ENCODE assay signal across 8 mouse cellular contexts in genomic region chr11:36000585-36001281, GRCm38 (mm10). TPM values are rescaled to one million over a fixed set of nuclear protein-coding genes. Genes with fewer than 3 reads are reported as not detected.
A peak's percentile ranks its signal among the peaks of the same experiment; 100 is the strongest.
DNase-seq lines count a peak whose midpoint lies in the region; ATAC-seq and TF ChIP-seq lines count a peak whose summit lies in the region.

No protein-coding gene starts in this region.

- no peak overlapping the region for H3K27ac ChIP-seq in heart, embryonic 12.5 days (ENCODE audit: poor library complexity, severe bottlenecking)
- H3K27ac ChIP-seq in hindbrain, postnatal 0 days = peak overlapping the region; percentile 48; the same call in 1 of the 2 replicates
- H3K27ac ChIP-seq in midbrain, embryonic 15.5 days = peak overlapping the region; percentile 26; the same call in 1 of the 2 replicates

- peaks cover 17% of the 10 kb centered on the region for H3K4me1 ChIP-seq in heart, embryonic 12.5 days (replicated peaks)
- peaks cover 6% of the 10 kb centered on the region; the same call in 1 of the 2 replicates for H3K4me1 ChIP-seq in hindbrain, postnatal 0 days (ENCODE audit: insufficient read depth, low read length)
- peaks cover 27% of the 10 kb centered on the region for H3K4me1 ChIP-seq in midbrain, embryonic 15.5 days

- no peak for DNase-seq in heart, adult 8-10 months (ENCODE audit: low spot score)
- DNase-seq in c-Kit-positive CD71-positive TER-119-positive erythroid progenitor cells, embryonic 14.5 days (ENCODE audit: low spot score) = peak; percentile 34
- DNase-seq in hindbrain, postnatal 0 days (ENCODE audit: low spot score) = peak; percentile 10
- no peak for DNase-seq in cerebellum, postnatal 36 days
- DNase-seq in cerebellum, adult 8-10 months = no peak
- DNase-seq in kidney, postnatal 36 days = no peak

- no peaks in the 10 kb centered on the region for H3K9me3 ChIP-seq in heart, embryonic 12.5 days (replicated peaks)
- H3K9me3 ChIP-seq in hindbrain, postnatal 0 days (ENCODE audit: low read length) = no peaks in the 10 kb centered on the region
- no peaks in the 10 kb centered on the region for H3K9me3 ChIP-seq in midbrain, embryonic 15.5 days

- no peaks in the 10 kb centered on the region for H3K36me3 ChIP-seq in heart, embryonic 12.5 days
- no peaks in the 10 kb centered on the region for H3K36me3 ChIP-seq in hindbrain, postnatal 0 days (ENCODE audit: insufficient read depth, low read length)
- no peaks in the 10 kb centered on the region for H3K36me3 ChIP-seq in midbrain, embryonic 15.5 days (replicated peaks)

- no peak for TF ChIP-seq CTCF in hindbrain, postnatal 0 days (IDR thresholded peaks at IDR 0.05; ENCODE audit: low read depth)

- ATAC-seq in heart, embryonic 12.5 days (ENCODE audit: insufficient number of reproducible peaks, low FRiP score) = no peak
- ATAC-seq in hindbrain, postnatal 0 days = no peak
- peak; percentile 6; the same call in 1 of the 2 replicates for ATAC-seq in midbrain, embryonic 15.5 days (replicated peaks)

- peak overlapping the region; percentile 66 for H3K4me2 ChIP-seq in heart, embryonic 12.5 days
- H3K4me2 ChIP-seq in hindbrain, postnatal 0 days (ENCODE audit: low read depth, low read length) = peak overlapping the region; percentile 47
- peak overlapping the region; percentile 46 for H3K4me2 ChIP-seq in midbrain, embryonic 15.5 days

- 3% methylated on average over 10 of the region's 10 CpGs for WGBS in heart, embryonic 12.5 days
- WGBS in hindbrain, postnatal 0 days = 6% methylated on average over 10 of the region's 10 CpGs
- 4% methylated on average over 10 of the region's 10 CpGs for WGBS in midbrain, embryonic 15.5 days

- H3K4me3 ChIP-seq in heart, embryonic 12.5 days = peak overlapping the region; percentile 34
- H3K4me3 ChIP-seq in hindbrain, postnatal 0 days (ENCODE audit: low read length) = peak overlapping the region; percentile 21; the same call in 1 of the 2 replicates
- H3K4me3 ChIP-seq in midbrain, embryonic 15.5 days = peak overlapping the region; percentile 19; the same call in 1 of the 2 replicates

- H3K9ac ChIP-seq in heart, embryonic 12.5 days = 0 out of 2 replicates have a peak overlapping the region, but pooled peaks have one; percentile 36
- no peak overlapping the region for H3K9ac ChIP-seq in hindbrain, postnatal 0 days (replicated peaks; ENCODE audit: low read length)
- H3K9ac ChIP-seq in midbrain, embryonic 15.5 days = no peak overlapping the region

- peaks cover 6% of the 10 kb centered on the region; the same call in 1 of the 2 replicates for H3K27me3 ChIP-seq in heart, embryonic 12.5 days (replicated peaks)
- no peaks in the 10 kb centered on the region for H3K27me3 ChIP-seq in hindbrain, postnatal 0 days (ENCODE audit: insufficient read depth, low read length)
- no peaks in the 10 kb centered on the region; the same call in 1 of the 2 replicates for H3K27me3 ChIP-seq in midbrain, embryonic 15.5 days (replicated peaks)

RNA-seq across cellular contexts. Expression of gene Wwc1, which starts 20.4 kb away (rescaled TPM):
- 3.4 and 3.8 TPM in 2 replicates for polyA plus RNA-seq in heart, embryonic 12.5 days (2016; fragmentation: Nextera tagmentation; extraction: Ambion mirVana)
- total RNA-seq in heart, adult 8-10 months (2022) = 1 to 10 TPM in 3 of 4 experiments, under 1 TPM in 1; 0.92 to 2.2 (median 1.6) TPM
- 17.8 and 20.4 TPM in 2 replicates for total RNA-seq in hindbrain, postnatal 0 days (2014; rRNA removed)
- 8.6 and 9.0 TPM in 2 replicates for polyA plus RNA-seq in hindbrain, postnatal 0 days (2015; fragmentation: Nextera tagmentation; extraction: Ambion mirVana)
- 13.2 and 18.1 TPM in 2 replicates for polyA plus RNA-seq in midbrain, embryonic 15.5 days (2015; fragmentation: Nextera tagmentation; extraction: Ambion mirVana)

Comparison
In these comparisons a context has a peak if more than half of its experiments do, and no peak if none do; other contexts are left out.
1. DNase-seq: peak in c-Kit-positive CD71-positive TER-119-positive erythroid progenitor cells, embryonic 14.5 days (single experiment) and hindbrain, postnatal 0 days (single experiment); none in heart, adult 8-10 months (single experiment), cerebellum, postnatal 36 days (0 of 2), cerebellum, adult 8-10 months (single experiment) and kidney, postnatal 36 days (0 of 2).
2. Peak in every context shown above with its lines, with median percentiles within 50 percentile points of each other: H3K4me2 ChIP-seq and H3K4me3 ChIP-seq.